Mouse (Mus musculus) WW6 (cell line): ENCODE data around the gene Gfi1.

Experiments used
- DNase-seq: peaks from one replicate; pipeline ENCODE4 v3.0.0-alpha.2; 2013; ENCODE audit warnings: low read depth, low spot score

Gene Gfi1

DNA sequence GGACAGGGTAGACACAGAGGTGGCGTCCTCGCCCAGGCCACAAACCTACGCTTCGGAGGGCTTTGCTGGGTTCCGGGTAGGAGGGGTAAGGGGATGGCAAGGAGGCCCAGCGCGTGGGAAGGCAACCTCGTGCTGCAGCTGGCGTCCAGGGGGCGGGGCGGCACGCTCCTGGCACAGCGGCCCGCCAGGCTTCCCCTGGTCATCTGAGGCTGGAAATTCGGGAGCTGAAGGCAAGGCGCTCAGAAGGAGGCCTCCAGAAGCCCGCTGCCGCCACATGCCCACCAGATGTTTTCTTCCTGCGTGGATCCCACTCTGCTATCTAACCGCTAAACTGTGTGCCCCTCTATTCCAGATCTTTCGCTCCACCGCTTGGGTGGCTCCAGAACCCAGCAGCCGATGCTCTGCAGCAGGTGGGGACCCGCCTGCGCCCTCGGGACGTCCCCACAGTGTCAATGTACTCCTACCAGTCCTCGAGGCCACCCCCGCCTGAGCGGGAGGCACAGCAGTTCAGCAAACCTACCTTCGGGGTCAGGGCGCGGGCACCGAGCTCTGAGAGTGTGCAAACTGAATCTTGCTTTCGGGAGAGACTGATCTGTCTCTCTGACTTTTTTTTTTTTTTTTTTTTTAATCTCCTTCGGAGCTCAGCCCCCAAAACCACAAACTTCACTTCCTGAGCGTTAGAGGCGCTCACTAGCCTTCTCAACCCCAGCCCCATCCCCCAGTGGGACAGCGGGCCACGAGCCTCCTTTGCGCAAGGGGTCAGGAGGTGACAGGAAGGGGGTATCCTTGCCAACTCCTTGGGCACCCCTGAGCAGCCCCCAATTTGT, at the start of gene Gfi1:
Gfi1 (minus strand) TSS at position 602 of the 827 bp plus-strand sequence.
- no peak for DNase-seq

DNA sequence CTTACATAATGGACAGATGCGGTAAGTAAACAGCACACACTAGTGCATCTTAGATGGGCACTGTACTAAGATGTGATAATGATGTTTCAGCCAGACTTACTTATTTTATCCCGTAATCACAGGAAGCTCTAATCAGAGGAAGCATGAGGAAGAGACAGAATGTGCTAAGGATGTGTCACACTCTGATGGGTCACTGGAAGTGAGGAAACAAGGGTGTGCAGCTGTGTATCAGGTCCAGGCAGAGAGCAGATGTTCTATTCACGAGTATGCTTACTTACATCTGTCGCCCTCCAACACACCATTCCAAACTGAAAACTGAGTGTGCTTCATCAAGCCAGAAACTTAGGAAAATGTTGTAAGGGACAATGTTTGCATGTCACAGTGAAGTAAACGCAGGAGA, 46.2 kb upstream of the Gfi1 start:
- DNase-seq = no peak

DNA sequence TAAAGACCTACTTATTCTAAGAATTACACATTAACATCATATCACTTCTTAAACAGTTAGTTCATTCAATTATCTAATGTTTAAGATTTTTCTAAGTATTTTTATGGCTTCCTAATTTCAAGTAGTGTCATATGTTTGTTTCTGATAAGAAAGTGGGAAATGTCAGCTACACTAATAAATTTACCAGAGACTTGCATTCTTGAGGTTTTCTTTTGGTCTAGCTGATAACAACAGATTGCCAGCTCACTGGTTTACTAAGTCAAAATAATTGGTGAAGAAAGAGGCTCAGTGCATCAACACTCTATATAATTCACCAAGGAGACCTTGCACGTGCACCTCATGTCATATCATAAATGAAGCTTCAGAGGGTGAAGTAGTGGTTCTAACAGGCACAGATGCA, 42.4 kb upstream of the Gfi1 start:
- DNase-seq = no peak

DNA sequence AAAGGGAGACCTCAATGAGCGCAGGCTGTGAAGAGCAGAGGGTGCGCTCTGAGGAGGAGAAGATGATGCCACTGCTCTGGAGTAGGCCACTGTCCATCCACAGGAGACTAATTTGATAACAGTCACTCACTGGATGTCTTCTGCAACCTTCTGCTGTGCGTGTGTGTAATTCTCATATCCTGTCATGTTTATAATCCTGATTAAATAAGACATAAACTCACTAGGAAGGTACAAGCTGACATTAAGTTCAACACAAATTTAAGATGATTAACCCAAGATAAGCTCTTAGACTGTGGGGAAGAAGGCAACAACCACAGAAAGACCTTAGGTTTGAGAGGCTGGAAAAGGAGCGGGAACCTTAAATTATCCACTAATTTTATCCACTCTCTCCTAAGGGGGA, 40.1 kb upstream of the Gfi1 start:
- DNase-seq = no peak

DNA sequence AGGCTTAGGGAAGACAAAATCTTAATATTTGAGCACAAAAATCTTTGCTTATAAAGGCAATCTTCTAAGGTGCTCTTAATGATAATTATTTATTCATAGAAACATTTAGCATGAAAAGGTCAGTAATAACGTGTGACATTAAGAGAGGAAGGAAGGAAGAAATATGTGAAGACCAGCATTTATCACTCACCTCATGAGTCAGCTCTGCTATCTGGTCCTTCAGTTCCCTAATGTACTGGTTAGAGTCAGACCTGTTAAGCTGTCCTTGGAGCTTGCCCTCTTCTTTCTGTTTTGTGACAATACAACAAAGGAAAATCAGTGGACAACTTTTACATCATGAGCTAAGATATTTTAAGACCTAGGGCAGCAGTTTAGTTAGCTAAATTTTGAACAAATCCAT, 38.6 kb upstream of the Gfi1 start:
- DNase-seq = no peak

DNA sequence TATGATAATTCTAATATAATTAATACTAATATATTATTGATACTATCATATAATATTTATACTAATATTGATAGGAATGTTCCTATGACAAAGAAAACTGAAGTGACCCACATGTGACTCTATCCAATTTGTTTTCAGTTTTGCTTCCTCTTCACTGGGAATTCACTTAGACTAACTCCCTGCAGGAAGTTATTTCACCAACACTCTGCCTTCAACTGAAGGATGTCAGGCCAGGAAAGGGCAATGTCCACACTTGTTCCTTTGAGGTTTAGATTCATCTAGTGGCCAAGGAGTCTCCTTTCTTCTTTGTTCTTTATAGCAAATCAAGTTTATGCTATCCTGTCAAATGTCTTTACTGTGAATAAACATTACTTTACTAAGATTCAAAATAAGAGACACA, 37.8 kb upstream of the Gfi1 start:
- DNase-seq = no peak

DNA sequence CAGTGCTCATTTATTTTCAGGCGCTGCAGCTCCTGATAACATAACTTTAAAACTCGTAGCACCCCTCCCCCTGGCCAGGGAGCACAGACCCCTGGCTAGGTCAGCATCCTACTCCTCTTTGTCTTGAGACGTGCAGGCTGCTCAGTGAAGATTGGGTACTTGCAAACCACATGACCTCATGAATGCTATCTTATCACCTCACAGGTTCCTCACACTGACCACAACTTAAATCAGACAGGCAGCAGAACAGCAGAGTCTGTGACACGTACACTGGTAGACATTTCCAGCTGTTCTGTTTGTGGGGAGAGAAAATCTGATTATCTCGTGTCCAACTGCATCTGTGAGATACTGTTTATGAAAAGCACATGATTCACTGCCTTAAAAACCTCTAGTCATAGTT, 33.3 kb upstream of the Gfi1 start:
- no peak for DNase-seq

DNA sequence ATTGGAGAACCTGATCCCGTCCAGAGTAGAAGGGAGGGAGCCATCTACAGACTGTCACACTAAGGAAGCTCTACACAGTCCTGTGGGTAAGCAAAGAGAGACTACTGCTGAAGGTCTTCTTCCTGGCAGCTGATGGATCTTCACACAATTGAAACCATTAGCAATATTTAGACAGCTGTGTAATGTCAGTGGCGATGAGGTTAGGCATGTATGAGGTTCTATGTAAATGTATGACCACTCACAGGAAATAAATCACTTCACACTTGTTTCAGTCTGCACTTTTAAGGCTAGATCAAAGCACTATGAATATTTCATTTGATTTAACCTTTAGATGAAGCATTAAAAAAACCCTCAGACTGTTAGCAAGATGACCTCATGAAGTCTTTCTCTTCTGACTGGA, 30.2 kb upstream of the Gfi1 start:
- DNase-seq = no peak

DNA sequence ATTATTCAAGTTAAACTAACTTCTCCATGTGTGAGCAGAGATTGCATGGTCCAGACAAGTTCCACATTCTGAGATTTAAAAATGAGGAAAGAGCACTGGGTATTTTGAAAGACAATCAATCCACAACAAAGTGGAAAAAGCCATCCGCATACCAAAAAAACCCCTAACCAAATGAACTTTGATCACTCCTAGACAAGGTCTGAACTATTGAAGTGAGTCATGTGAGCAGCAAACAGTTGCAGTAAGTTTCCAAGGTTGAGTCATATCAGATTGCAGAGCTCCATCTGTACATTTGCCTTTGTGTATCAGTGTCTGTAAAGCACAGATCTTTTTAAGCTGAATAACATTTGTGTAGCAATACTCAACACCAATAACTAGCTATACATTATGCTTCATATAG, 28.9 kb upstream of the Gfi1 start:
- no peak for DNase-seq

DNA sequence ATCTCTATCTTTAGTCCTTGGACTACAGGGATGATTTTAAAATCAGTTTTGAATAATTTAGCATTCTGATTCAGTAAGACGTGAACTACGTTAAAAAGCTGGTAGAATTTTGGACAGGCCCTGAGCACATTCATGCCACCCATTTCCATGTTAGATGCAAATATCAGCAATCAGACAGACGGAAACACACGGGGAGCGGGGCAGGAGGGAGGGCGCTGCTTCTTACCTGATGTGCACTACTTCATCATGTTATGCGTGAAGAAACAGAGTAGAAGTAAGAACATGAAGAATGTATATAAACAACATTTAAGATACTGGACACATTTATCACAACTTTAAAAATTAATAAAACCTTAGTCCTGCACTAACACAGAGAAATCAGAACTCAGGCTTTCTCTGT, 27.8 kb upstream of the Gfi1 start:
- DNase-seq = no peak

DNA sequence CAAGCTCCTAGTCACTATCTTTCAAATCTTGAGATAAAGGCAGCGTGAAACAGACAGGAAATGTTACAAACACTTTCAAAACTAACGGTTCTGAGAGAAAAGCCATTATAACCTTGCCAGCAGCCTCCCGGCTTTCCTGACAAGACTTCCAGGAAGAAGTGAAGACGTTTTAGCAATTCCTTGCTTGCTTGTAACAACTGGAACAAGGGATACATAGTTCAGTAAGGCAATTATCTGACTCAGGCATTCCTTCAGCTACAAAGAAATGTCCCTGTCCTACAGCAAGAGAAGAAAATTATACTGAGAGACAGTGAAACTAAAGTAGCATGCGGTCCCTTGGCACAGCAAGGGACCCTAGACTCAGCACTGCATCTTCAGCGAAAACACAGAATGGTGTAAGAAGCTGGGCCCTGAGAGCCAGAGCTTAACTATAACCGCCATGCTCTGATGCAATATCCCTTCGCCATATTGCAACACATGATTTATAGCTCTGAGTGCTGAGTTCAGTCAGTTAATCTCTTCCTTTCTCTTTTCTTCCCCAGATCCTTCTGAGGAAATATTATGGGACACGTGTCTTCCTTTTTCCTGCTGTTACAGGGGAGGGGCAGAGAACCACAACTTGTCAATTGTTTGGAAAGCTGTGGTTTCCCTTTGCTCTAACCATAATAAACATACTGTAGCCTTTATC, 23.5 kb upstream of the Gfi1 start:
- DNase-seq = no peak

DNA sequence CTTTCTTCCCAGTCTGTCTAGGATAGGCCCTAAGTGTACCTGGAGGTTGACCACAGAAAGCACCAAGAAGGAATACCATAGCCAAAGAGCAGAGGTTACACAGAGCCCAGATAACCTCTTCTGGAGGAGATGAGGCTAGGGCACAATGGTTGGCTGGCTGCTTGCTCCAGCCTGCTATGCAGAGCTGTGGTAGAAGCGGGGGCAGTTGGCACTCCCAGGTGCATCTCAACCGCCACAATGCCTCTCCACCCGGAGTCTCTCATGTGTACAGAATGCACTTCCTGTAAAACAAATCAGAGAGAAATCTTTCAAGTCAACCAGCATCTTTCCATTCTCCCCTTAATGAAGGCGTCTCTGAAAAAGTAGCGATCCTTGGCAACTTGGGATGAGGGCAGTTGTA, 13.2 kb upstream of the Gfi1 start:
- DNase-seq = no peak

DNA sequence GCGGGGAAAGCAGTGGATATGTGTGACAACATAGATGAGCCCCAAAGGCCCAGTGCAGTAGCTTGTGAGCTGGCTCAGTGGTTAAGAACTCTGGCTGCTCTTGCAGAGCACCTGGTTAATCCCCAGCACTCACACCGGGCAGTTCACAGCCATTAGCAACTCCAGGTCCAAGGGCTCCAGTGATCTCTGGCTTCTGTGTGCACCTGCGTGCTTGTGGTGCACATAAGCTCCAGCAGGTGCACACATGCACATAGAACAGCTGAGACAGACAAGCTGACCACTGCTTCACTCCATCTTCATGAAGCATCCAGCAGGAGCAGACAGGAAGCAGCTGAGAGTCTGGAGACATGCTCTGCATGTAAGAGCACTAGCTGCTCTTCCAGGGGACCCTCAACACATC, 12.5 kb upstream of the Gfi1 start:
- DNase-seq = no peak

DNA sequence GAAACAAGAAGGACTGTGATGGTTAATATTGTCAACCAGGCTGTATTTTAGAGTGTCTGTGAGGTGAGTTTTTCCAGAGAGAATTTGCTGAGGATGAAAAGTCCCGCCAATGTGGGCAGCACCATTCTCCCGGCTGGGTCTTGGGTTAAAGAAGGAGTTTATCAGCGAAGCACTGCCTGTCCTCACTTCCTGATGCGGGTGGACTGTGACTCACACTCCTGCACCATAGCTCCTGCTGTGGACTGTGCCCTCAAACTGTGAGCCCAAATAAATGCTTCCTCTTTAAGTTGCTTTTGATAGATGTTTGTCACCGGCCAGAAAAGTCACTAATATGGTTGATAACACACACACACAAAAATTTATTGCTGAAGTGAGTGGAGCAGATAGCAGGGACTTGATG, 10.3 kb upstream of the Gfi1 start:
- DNase-seq = no peak

DNA sequence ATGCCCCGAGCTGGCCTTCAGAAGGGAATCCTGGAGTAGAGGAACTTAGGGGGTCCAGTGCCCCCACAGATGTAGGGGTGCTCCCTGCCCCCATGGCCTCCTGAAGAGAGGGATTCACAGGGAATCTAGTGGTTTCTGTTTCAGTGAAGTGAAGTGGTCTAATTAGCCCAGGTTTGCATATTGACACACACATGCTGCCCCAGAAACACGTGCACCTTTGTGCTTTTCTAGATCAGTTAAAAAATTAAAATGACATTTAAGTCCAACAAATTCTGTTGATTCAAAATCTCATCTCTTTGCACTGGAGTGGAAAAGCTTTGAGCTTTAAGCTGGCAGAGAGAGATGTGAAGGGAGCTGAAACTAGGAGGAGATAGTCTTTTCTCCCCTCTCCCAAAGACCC, 6.0 kb upstream of the Gfi1 start:
- no peak for DNase-seq

DNA sequence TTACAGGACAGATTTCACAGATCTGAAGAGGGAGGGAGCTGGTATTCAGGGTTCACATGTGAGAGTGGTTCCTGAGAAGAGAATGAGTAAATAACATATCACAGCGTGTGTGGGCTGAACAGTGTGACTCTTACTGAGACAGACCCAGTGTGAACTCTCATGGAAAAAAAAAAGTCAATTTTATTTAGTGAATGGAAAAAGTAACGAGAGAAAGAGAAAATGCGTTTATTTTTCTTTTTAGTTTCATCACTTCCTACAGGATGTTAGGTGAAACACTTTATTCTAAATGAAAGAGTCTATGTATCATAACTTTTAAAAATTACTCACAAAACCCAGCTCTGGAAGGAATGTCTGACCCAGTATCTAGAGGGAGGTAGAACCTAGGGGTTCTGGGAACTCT, 5.6 kb upstream of the Gfi1 start:
- DNase-seq = no peak

DNA sequence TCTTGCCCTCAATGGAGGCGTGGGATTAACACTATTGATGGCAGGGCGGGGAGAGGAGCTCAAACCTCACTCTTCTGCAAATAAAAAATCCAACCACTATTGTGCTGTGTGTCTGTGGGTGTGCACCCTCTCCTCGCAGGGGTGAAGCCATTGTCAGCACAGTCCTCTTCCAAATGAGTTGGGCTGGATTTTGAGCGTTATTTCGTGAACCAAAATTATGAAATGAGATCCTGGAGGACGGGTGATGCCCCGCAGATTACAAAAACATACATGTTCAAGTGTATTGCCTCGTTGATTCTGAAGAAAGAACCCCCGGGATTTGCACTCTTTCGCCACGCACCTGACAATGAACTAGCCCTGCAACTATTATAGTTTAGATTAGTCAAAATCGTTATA, 1.2 kb upstream of the Gfi1 start:
- no peak for DNase-seq

DNA sequence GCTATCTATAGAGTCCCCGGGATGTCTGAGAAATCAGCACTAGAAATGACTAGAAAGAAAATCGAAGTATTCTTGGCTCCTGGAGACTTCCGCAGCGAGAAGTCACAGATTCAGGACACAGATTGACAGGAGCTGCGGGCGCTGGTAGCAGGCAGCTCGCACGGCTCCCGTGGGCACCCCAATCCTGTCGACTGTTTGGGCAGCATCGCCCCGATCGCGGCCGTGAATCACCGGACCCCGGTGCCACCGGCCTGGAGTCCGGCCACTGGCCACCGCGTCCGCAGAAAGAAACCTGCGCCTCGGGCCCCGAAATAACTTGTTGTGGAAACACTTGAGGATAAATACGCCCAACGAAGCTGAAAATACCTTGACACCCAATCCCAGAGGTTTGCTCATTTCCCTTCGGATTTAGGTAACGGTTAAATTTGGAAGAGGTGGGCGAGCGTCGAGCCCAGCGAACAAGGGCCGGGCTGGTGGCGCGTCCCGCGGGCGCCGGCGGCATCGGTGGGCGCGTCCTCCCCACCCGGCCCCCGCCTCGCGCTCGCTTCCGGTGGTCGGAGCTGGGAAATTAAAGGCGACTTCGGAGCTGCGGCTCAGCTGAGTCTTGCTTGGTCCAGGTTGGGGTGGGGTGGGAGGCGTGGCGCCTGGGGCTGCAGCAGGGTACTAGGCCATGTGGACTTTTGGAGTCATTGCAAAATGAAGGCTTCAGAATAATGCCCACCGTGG, 608 bp upstream of the Gfi1 start:
- no peak for DNase-seq

DNA sequence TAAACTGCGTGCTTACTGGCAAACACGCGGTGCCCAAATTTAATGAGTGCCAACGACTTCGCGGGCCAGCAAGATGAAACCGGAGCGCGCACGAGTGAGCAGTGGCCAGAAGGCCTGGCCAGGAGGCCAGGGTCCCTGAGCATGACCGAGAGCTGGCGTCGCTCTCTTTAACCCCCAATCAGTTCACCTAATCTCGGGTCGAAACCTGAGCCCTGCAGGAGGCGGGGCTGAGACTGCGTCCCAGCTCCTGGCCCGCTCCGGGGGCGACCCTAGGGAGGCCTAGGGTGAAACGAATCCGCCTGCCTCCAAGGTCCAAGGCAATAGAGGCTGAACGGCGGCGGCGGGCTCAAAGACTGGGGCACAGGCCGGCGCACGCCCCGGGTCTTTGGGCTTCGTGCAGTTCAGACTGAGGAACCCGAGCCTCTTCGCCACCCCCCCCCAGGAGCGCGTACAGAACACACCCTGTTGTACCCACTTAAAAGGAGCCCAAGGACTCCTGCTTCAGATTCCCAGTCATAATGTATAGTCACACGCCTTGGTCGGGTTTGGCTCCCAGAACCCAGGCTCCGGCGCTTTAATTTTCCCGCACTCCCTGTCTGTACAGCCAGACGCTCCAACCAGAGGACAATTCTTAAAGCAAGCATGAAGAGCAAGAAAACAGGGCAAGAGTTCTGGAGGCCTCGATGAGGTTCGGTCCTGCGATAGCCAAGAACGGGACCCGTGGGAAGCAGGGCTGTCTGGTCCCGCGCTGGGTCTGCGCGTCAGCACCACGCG, 988 bp downstream of the Gfi1 start:
- no peak for DNase-seq

DNA sequence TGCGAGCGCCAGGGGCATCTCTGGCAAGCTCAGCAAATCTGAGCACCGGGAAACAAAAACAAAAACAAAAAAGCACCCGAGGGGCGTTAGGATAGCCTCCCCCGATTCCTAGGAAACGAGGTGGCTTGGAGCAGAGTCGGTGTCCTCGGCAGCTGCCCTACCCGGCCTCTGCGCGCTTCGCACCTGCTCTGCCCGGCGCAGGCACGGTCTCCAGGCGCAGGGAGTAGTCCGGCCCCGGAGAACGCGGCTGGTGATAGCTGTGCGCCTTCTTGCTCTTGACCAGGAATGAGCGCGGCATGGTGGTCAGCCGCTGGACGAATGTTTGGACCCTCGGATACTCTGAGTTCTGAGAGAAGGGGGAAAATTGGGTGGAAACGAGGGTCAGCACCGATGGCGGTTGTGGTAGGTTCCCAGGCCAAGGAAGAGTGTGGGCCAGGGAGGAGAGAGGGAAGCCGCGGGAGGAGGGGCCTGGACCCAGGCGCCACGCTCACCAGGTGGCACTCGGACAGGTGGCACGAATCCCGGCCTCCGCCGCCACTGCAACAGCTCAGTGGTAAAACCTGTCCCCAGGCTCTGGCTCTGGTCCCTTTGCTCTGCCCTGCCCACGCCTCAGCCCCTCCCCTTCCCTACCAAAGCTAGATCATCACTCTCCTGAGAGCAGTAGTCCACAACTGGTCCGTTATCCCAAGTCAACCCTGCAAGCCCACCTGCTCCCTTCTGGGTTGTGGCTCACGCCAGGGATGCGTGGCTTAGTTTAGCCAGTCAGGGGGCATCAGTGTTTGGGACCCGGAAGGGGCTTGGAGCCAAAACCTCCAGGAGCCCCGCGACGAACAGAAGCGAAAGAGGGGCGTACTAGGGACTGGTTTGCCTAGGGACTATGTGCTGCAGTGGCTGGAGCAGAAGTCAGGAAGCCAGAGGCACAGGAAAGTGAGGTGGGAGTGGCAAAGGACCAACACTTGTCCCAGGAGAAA, 2.0 kb downstream of the Gfi1 start:
- DNase-seq = no peak
